Mouse (Mus musculus) heart, adult 2 months (tissue): ENCODE results near the gene Syt11. TPM values are rescaled to one million over a fixed set of nuclear protein-coding genes. Genes with fewer than 3 reads are reported as not detected.
"Not testable (repeated sequence)": the region's sequence is repeated elsewhere in the genome, so short reads cannot be mapped to it uniquely, and the experiment has no call there.

ENCODE experiments used
- DNase-seq, 2 experiments: peaks; one replicate each; pipeline ENCODE4 v3.0.0; 2021
- H3K27ac ChIP-seq: fragments of 200-600 bp; 2 replicates; pipeline ENCODE4 v1.8.1; 2022
- H3K27me3 ChIP-seq: fragments of 200-500 bp; 2 replicates; pipeline ENCODE4 v1.6.1; 2012; ENCODE audit warnings: mild to moderate bottlenecking, low read length, inconsistent platforms, mixed read lengths; ENCODE audit not compliant: control insufficient read depth, insufficient read depth
- H3K36me3 ChIP-seq: fragments of 200-500 bp; 2 replicates; pipeline ENCODE4 v1.6.1; 2012; ENCODE audit warnings: low read length, inconsistent platforms; ENCODE audit not compliant: control insufficient read depth, insufficient read depth
- H3K4me1 ChIP-seq: fragments of 200-500 bp; 2 replicates; pipeline ENCODE4 v1.6.1; 2011; ENCODE audit warnings: low read length; ENCODE audit not compliant: control insufficient read depth, insufficient read depth
- H3K4me3 ChIP-seq: fragments of 200-600 bp; 2 replicates; pipeline ENCODE4 v1.8.1; 2022
- H3K79me2 ChIP-seq: fragments of 200-500 bp; replicated peaks from 2 replicates; pipeline ENCODE4 v1.6.1; 2012; ENCODE audit warnings: mild to moderate bottlenecking, inconsistent platforms, low read length, moderate library complexity, mixed read lengths; ENCODE audit not compliant: control insufficient read depth, insufficient read depth
- H3K9ac ChIP-seq: fragments of 200-500 bp; 2 replicates; pipeline ENCODE4 v1.6.1; 2012; ENCODE audit warnings: low read depth, mild to moderate bottlenecking, control low read depth, inconsistent platforms, low read length, mixed read lengths
- CTCF ChIP-seq: fragments of 200-600 bp; IDR thresholded peaks from 2 replicates; pipeline ENCODE4 v1.8.1; 2022; ENCODE audit warnings: antibody characterized with exemption, mild to moderate bottlenecking, moderate library complexity
- EP300 ChIP-seq: fragments of 200-500 bp; IDR thresholded peaks from 2 replicates; pipeline ENCODE4 v1.6.1; 2011; ENCODE audit warnings: low read depth, low read length, control low read depth; ENCODE audit not compliant: insufficient read depth
- POLR2A ChIP-seq: fragments of 200-500 bp; IDR thresholded peaks from 2 replicates; pipeline ENCODE4 v1.6.1; 2011; ENCODE audit warnings: mild to moderate bottlenecking, low read depth, low read length, control low read depth; ENCODE audit not compliant: insufficient read depth
- WGBS: fragments of 180-500 bp; shearing (Covaris S2); methylation state at CpG from one replicate; pipeline ENCODE4 v1.1.7; 2018; 5-methylcytosine and 5-hydroxymethylcytosine counted together
- intact Hi-C: fragments of 180-260 bp; cut with DNase I; formaldehyde crosslinking; loops from one replicate; pipeline ENCODE4 v1.15.1; 2025
- polyA plus RNA-seq: library from polyadenylated mRNA; depleted of rRNA; stranded (reverse); fragments of >200 nt; gene quantifications from 2 replicates; pipeline ENCODE4 v1.2.3, GENCODE M21; 2012
- total RNA-seq, 2 experiments: library from RNA; stranded (reverse); gene quantifications; 2 replicates each; pipeline ENCODE4 v1.2.3; 2021

Gene Syt11
- total and polyA plus RNA-seq, 3 experiments = 6.6 to 10.2 (median 7.9) TPM

DNA sequence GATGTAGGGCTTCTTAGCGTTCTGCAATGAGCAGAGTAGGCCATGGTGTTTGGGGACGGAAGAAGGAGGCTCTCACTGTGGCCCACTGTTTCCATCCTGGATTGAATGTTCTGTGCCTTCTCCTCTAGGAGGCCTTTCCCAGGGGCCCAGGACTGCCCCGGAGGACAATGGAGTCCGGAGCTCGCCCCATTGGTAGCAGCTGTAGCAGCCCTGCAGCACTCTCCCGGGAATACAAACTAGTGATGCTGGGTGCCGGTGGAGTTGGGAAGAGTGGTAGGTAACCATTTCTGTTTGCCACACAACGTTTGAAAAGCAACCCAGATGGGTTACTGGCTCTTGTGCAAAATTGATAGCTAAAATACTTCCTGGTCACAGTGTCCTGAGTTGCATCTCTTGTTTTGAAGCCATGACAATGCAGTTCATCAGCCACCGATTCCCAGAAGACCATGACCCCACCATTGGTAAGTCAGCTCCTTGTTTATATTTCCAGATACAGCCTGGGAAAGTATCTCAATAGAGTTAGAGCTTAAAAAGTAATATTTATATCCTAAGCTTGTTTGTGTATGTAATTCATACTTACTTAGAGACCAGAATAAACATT, 57.7 kb downstream of the Syt11 start:
- Histone ChIP-seq H3K79me2 (peaks cover 4% of the 10 kb centered on the region), H3K27ac (peak overlapping the region; percentile 96), H3K36me3 (peaks cover 26% of the 10 kb centered on the region), H3K4me3 (peak overlapping the region; percentile 71), H3K27me3 (no peaks in the 10 kb centered on the region), H3K4me1 (peaks cover 12% of the 10 kb centered on the region), H3K9ac (peak overlapping the region; percentile 89)
- WGBS = 0% methylated on average over 9 of the region's 9 CpGs
- DNase-seq = peak; percentile 50 to 63
- TF ChIP-seq CTCF (no peak), POLR2A (0 out of 2 replicates have a peak, but pooled peaks have one; percentile 1), EP300 (no peak)
- intact Hi-C loops = no loop called here

GRCm38 (mm10) chr3:88716399-88717197, 58.4 kb downstream of the Syt11 start, which contains the start of gene Rit1:
Gene Rit1 (plus strand): TSS chr3:88716838.
- intact Hi-C loops = no loop called here
- Histone ChIP-seq H3K36me3 (peaks cover 29% of the 10 kb centered on the region), H3K27me3 (no peaks in the 10 kb centered on the region), H3K4me1 (peaks cover 12% of the 10 kb centered on the region), H3K4me3 (peak within 1 kb of the TSS; percentile 71), H3K9ac (peak within 1 kb of the TSS; percentile 89), H3K79me2 (peaks cover 3% of the 10 kb centered on the region), H3K27ac (peak within 1 kb of the TSS; percentile 96)
- DNase-seq = peak; percentile 89 to 91
- under 1% methylated on average over 27 of the region's 27 CpGs for WGBS
- peak; percentile 34; the same call in 1 of the 2 replicates for TF ChIP-seq EP300
- TF ChIP-seq POLR2A = peak; percentile 84
- TF ChIP-seq CTCF = no peak

DNA sequence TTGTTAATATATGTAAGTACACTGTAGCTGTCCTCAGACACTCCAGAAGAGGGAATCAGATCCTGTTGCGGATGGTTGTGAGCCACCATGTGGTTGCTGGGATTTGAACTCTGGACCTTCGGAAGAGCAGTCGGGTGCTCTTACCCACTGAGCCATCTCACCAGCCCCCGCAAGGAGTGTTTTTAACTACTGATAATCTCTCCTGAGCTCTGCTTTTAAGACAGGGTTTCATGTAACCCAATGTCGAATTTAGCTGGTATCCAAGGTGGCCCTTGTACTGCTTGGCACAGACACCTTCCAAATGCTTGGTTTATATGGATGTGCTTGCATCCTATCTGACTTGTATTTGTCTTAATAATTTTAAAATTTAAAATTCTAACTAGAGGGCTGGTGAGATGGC, 59.2 kb downstream of the Syt11 start:
- Histone ChIP-seq H3K4me1 (peaks cover 12% of the 10 kb centered on the region), H3K36me3 (peaks cover 30% of the 10 kb centered on the region)
- H3K27me3 ChIP-seq, DNase-seq, H3K4me3 ChIP-seq, H3K27ac ChIP-seq, H3K79me2 ChIP-seq, H3K9ac ChIP-seq: not testable (repeated sequence)
- 89% methylated on average over 5 of the region's 5 CpGs for WGBS
- intact Hi-C loops = loop anchor here (2.0 kb wide), 1 partner anchor 29 kb away; no protein-coding TSS in a partner anchor

DNA sequence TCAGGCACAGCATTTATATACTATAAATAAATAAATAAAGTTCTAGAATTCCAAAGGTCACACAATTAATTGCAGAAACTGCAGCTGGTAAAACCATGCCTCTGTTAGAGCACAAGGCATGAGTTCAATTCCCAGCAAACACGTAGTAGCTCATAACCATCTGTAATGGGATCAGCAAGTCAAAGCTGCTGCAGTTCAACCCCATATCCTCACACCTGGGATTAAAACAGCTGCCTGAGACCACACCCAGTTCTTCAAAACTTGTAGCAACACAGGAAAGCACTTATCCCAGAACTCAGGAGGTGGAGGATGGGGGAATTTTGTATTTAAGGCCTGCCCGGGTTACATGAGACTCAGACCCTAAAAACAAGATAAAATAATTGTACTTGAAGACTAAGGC, 60.2 kb downstream of the Syt11 start:
- Histone ChIP-seq H3K27me3 (no peaks in the 10 kb centered on the region), H3K36me3 (peaks cover 27% of the 10 kb centered on the region), H3K4me3 (no peak overlapping the region), H3K79me2 (peaks cover 3% of the 10 kb centered on the region), H3K4me1 (peaks cover 11% of the 10 kb centered on the region), H3K27ac (no peak overlapping the region), H3K9ac (no peak overlapping the region)
- 73% methylated on average over 2 of the region's 2 CpGs for WGBS
- no peak for DNase-seq
- intact Hi-C loops = loop anchor here (2.0 kb wide), 1 partner anchor 28 kb away; no protein-coding TSS in a partner anchor
- TF ChIP-seq POLR2A = no peak
- no peak for TF ChIP-seq CTCF
- no peak for TF ChIP-seq EP300

DNA sequence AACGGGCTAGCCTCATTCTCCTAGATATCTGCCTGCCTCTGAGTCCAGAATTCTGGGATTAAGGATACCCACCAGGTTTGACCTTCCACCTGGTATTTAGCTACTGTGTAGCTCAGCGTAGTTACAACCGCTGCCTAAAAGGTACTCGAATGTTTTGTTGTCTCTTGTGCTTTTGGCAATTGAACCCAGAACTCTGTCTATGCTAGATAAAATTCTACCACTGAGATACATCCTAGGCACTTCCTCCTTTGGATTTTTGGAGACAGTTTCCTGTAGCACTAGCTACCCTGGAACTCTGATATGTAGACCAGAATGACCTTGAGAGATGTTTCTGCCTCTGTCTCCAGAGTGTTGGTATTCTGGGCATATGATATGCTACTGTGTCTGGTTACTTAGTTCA, 61.3 kb downstream of the Syt11 start:
- Histone ChIP-seq H3K4me3 (no peak overlapping the region), H3K27ac (no peak overlapping the region), H3K4me1 (peaks cover 4% of the 10 kb centered on the region), H3K36me3 (peaks cover 29% of the 10 kb centered on the region), H3K79me2 (peaks cover 3% of the 10 kb centered on the region), H3K27me3 (no peaks in the 10 kb centered on the region), H3K9ac (no peak overlapping the region)
- intact Hi-C loops = loop anchor here (2.0 kb wide), 1 partner anchor 27 kb away; no protein-coding TSS in a partner anchor
- no peak for DNase-seq
- TF ChIP-seq POLR2A = no peak
- TF ChIP-seq CTCF = no peak
- no peak for TF ChIP-seq EP300
- WGBS = 89% methylated on average over 4 of the region's 4 CpGs

DNA sequence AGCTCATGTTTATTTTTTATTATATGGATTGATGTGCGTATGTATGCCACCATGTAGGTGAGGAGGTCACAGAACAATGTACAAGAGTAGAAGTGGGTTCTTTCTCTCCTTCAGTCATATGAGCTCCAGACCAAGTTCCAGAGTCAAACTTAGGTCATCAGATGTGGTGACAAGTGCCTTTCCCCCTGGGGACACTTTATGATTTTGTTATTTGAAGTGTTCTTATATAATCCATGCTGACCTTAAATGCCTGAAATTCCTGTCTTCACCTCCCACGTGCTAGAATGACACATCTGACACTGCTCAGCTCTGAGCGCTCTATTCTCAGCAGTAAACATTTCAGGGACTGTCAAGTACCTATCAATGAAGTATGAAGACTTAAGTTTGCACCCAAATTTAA, 73.7 kb downstream of the Syt11 start:
- 0 out of 2 replicates have a peak, but pooled peaks cover 2% of the 10 kb centered on the region for H3K4me1 ChIP-seq
- no peaks in the 10 kb centered on the region for H3K79me2 ChIP-seq
- H3K36me3 ChIP-seq = peaks cover 47% of the 10 kb centered on the region
- TF ChIP-seq EP300 = no peak
- TF ChIP-seq POLR2A = no peak
- no peak for TF ChIP-seq CTCF
- no peaks in the 10 kb centered on the region for H3K27me3 ChIP-seq
- intact Hi-C loops = loop anchor here (10.0 kb wide), 1 partner anchor 334 kb away; no protein-coding TSS in a partner anchor
- DNase-seq = no peak
- no peak overlapping the region for H3K4me3 ChIP-seq
- H3K27ac ChIP-seq = peak overlapping the region; percentile 71
- no peak overlapping the region for H3K9ac ChIP-seq
- WGBS = 41% methylated on average over 3 of the region's 3 CpGs
